Mouse (Mus musculus): ENCODE measurements at regions not wholly inside any gene's neighbourhood (a gene's known extent, or its start where the extent isn't known, plus 50 kb on each side); places are given as distances from the start of the nearest gene placed in this dataset.

DNA sequence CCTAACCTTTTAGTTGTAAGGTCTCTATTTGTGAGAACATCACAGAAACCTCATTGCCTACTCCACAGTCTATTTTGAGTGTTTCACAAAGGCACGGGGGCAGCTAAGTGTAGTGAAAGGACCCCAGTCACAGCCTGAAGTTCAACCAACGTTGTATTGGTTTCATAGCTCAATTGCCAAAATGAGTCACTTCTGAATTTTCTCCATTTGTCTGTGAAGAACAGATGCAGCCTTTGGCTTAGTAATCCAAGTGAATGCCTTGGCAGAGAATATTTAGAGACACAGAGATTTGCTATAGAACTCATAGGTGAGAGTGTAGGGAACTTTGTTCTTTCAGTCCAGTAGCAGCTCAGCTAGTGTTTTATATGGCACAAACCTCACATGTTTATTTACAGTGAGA lies 114.4 kb upstream of the Etaa1 start:
- Histone ChIP-seq H3K36me3 (ENCODE audit: control insufficient read depth, insufficient read depth, low read length) (no peaks in the 10 kb centered on the region), H3K27ac (ENCODE audit: insufficient read depth, low read length) (no peak overlapping the region), H3K4me3 (ENCODE audit: extremely low read depth, insufficient read depth, insufficient read length) (no peak overlapping the region), H3K4me1 (ENCODE audit: control insufficient read depth, insufficient read depth, insufficient read length) (no peaks in the 10 kb centered on the region), H3K27me3 (ENCODE audit: control insufficient read depth, insufficient read depth, low read length) (no peaks in the 10 kb centered on the region)
- TF ChIP-seq CTCF (IDR thresholded peaks at IDR 0.05; ENCODE audit: extremely low read depth, insufficient read depth, insufficient read length, insufficient replicate concordance) (no peak), POLR2A (IDR thresholded peaks at IDR 0.05; ENCODE audit: low read depth, low read length) (no peak)
- no peak for DNase-seq (ENCODE audit: low read depth in 1 of 2, low spot score in 2 of 2)
- WGBS: 76% methylated on average over 2 of the region's 2 CpGs

DNA sequence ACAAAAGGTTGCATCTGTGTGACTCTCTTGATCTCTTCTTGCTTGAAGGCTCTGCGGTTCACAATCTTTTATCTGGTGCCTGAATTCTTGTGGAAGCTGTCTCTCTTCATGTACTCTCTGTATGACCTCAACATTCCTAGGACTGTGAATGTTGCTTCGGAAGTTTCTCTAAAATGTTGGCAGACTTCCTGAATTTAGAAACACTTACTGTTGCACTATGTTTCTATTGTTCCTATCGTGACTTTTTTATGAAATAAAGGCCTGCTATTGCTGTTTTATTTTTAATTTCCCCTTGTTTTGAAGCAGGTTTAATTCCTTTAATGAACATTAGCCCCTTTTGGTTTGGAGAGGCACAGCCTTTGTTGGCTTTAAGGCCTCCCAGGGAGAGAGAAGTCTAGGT lies 114.0 kb upstream of the Etaa1 start:
- Histone ChIP-seq H3K4me1 (ENCODE audit: control insufficient read depth, insufficient read depth, insufficient read length) (no peaks in the 10 kb centered on the region), H3K4me3 (ENCODE audit: extremely low read depth, insufficient read depth, insufficient read length) (no peak overlapping the region), H3K27ac (ENCODE audit: insufficient read depth, low read length) (no peak overlapping the region), H3K27me3 (ENCODE audit: control insufficient read depth, insufficient read depth, low read length) (no peaks in the 10 kb centered on the region), H3K36me3 (ENCODE audit: control insufficient read depth, insufficient read depth, low read length) (no peaks in the 10 kb centered on the region)
- TF ChIP-seq CTCF (IDR thresholded peaks at IDR 0.05; ENCODE audit: extremely low read depth, insufficient read depth, insufficient read length, insufficient replicate concordance): no peak
- DNase-seq (ENCODE audit: low read depth in 1 of 2, low spot score in 2 of 2): no peak
- WGBS: 69% methylated on average over 3 of the region's 3 CpGs

GRCm38 (mm10) chr11:18041589-18041988 lies 87.9 kb upstream of the Etaa1 start:
- no peak overlapping the region for H3K4me3 ChIP-seq (ENCODE audit: extremely low read depth, insufficient read depth, insufficient read length)
- no peak for DNase-seq (ENCODE audit: low read depth in 1 of 2, low spot score in 2 of 2)
- H3K4me1 ChIP-seq (ENCODE audit: control insufficient read depth, insufficient read depth, insufficient read length): no peaks in the 10 kb centered on the region
- TF ChIP-seq CTCF (IDR thresholded peaks at IDR 0.05; ENCODE audit: extremely low read depth, insufficient read depth, insufficient read length, insufficient replicate concordance): no peak
- no peak for TF ChIP-seq POLR2A (IDR thresholded peaks at IDR 0.05; ENCODE audit: low read depth, low read length)
- WGBS: 77% methylated on average over 1 of the region's 1 CpGs
- H3K36me3 ChIP-seq (ENCODE audit: control insufficient read depth, insufficient read depth, low read length): no peaks in the 10 kb centered on the region
- no peaks in the 10 kb centered on the region for H3K27me3 ChIP-seq (ENCODE audit: control insufficient read depth, insufficient read depth, low read length)
- H3K27ac ChIP-seq (ENCODE audit: insufficient read depth, low read length): no peak overlapping the region

DNA sequence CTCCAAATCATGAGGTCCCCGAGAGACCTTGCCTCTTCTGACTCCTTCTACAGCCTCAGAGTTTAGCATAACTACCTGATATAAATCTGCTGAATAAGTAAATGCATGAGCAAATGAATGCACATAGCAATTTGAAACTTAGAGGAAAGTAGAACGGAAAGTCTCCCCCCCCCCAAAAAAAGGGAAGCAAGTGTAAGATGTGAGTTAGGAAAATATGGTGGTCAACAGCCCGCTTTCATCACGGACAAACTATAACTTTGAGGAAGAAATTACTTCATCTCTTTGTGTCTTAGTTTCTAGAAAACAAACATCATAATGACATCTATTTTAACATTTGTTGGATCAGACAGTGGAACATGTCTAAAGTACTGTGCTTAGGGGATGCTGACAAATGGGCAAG lies 77.4 kb upstream of the Etaa1 start:
- no peak overlapping the region for H3K27ac ChIP-seq (ENCODE audit: insufficient read depth, low read length)
- TF ChIP-seq CTCF (IDR thresholded peaks at IDR 0.05; ENCODE audit: extremely low read depth, insufficient read depth, insufficient read length, insufficient replicate concordance) (no peak), POLR2A (IDR thresholded peaks at IDR 0.05; ENCODE audit: low read depth, low read length) (no peak)
- H3K36me3 ChIP-seq (ENCODE audit: control insufficient read depth, insufficient read depth, low read length): no peaks in the 10 kb centered on the region
- no peak overlapping the region for H3K4me3 ChIP-seq (ENCODE audit: extremely low read depth, insufficient read depth, insufficient read length)
- H3K4me1 ChIP-seq (ENCODE audit: control insufficient read depth, insufficient read depth, insufficient read length): no peaks in the 10 kb centered on the region
- DNase-seq (ENCODE audit: low read depth in 1 of 2, low spot score in 2 of 2): no peak
- WGBS: 74% methylated on average over 4 of the region's 4 CpGs
- H3K27me3 ChIP-seq (ENCODE audit: control insufficient read depth, insufficient read depth, low read length): no peaks in the 10 kb centered on the region

- TF ChIP-seq POLR2A (IDR thresholded peaks at IDR 0.05; ENCODE audit: low read depth, low read length): no peak
- no peak for TF ChIP-seq CTCF (IDR thresholded peaks at IDR 0.05; ENCODE audit: extremely low read depth, insufficient read depth, insufficient read length, insufficient replicate concordance)
- no peak for DNase-seq (ENCODE audit: low read depth in 1 of 2, low spot score in 2 of 2)
- Histone ChIP-seq H3K4me1 (ENCODE audit: control insufficient read depth, insufficient read depth, insufficient read length) (no peaks in the 10 kb centered on the region), H3K27me3 (ENCODE audit: control insufficient read depth, insufficient read depth, low read length) (no peaks in the 10 kb centered on the region), H3K36me3 (ENCODE audit: control insufficient read depth, insufficient read depth, low read length) (no peaks in the 10 kb centered on the region), H3K4me3 (ENCODE audit: extremely low read depth, insufficient read depth, insufficient read length) (no peak overlapping the region), H3K27ac (ENCODE audit: insufficient read depth, low read length) (no peak overlapping the region)
- WGBS: 90% methylated on average over 4 of the region's 4 CpGs
Measured at GRCm38 (mm10) chr11:18022065-18022464, 68.4 kb upstream of the Etaa1 start.

DNA sequence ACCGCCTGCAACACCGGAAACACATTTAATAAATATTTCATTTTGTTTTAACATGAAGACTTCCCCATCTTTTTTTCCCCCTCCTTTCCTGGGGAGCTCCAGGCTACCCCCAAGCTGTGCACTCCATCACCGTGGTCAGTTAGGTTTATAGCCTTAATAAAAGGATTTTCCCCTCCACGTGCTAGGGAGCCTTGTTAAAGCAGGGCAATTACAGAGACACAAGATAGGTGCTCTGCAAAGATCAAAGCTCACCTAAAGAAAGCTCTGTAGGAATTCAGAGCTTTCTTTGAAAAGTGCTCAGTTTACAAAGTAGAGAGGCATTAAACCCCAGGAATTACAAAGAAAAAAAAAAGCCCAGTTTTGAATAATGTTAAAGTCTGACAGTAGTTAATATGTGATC lies 61.6 kb upstream of the Etaa1 start:
- no peak for DNase-seq (ENCODE audit: low read depth in 1 of 2, low spot score in 2 of 2)
- Histone ChIP-seq H3K4me1 (ENCODE audit: control insufficient read depth, insufficient read depth, insufficient read length) (no peaks in the 10 kb centered on the region), H3K27me3 (ENCODE audit: control insufficient read depth, insufficient read depth, low read length) (no peaks in the 10 kb centered on the region), H3K27ac (ENCODE audit: insufficient read depth, low read length) (no peak overlapping the region), H3K4me3 (ENCODE audit: extremely low read depth, insufficient read depth, insufficient read length) (no peak overlapping the region), H3K36me3 (ENCODE audit: control insufficient read depth, insufficient read depth, low read length) (no peaks in the 10 kb centered on the region)
- 35% methylated on average over 4 of the region's 4 CpGs for WGBS
- TF ChIP-seq POLR2A (IDR thresholded peaks at IDR 0.05; ENCODE audit: low read depth, low read length): no peak
- no peak for TF ChIP-seq CTCF (IDR thresholded peaks at IDR 0.05; ENCODE audit: extremely low read depth, insufficient read depth, insufficient read length, insufficient replicate concordance)

- Histone ChIP-seq H3K4me3 (ENCODE audit: extremely low read depth, insufficient read depth, insufficient read length) (no peak overlapping the region), H3K4me1 (ENCODE audit: control insufficient read depth, insufficient read depth, insufficient read length) (no peaks in the 10 kb centered on the region), H3K27me3 (ENCODE audit: control insufficient read depth, insufficient read depth, low read length) (no peaks in the 10 kb centered on the region), H3K36me3 (ENCODE audit: control insufficient read depth, insufficient read depth, low read length) (no peaks in the 10 kb centered on the region), H3K27ac (ENCODE audit: insufficient read depth, low read length) (no peak overlapping the region)
- WGBS: 34% methylated on average over 9 of the region's 9 CpGs
- no peak for TF ChIP-seq CTCF (IDR thresholded peaks at IDR 0.05; ENCODE audit: extremely low read depth, insufficient read depth, insufficient read length, insufficient replicate concordance)
- DNase-seq (ENCODE audit: low read depth in 1 of 2, low spot score in 2 of 2): no peak
Measured at GRCm38 (mm10) chr11:18014610-18015009, 60.9 kb upstream of the Etaa1 start.

All from spleen, adult 2 months (tissue).